Mouse (Mus musculus) C2C12 (cell line): ENCODE results near the gene Midn.
A peak's percentile ranks its signal among the peaks of the same experiment; 100 is the strongest.

Experiments used
- CTCF ChIP-seq: IDR thresholded peaks from one replicate; pipeline ENCODE4 v1.5.1; 2011; ENCODE audit not compliant: control insufficient read depth, insufficient read depth, insufficient read length
- MAX ChIP-seq: IDR thresholded peaks from one replicate; pipeline ENCODE4 v1.6.1; 2011; ENCODE audit warnings: mild to moderate bottlenecking, control low read depth
- MYOD1 ChIP-seq: IDR thresholded peaks from one replicate; pipeline ENCODE4 v1.6.1; 2011; ENCODE audit warnings: low read depth; ENCODE audit not compliant: control insufficient read depth, insufficient read length
- USF1 ChIP-seq: IDR thresholded peaks from one replicate; pipeline ENCODE4 v1.6.1; 2011; ENCODE audit warnings: low read depth, mild to moderate bottlenecking, control low read depth, moderate library complexity

DNA sequence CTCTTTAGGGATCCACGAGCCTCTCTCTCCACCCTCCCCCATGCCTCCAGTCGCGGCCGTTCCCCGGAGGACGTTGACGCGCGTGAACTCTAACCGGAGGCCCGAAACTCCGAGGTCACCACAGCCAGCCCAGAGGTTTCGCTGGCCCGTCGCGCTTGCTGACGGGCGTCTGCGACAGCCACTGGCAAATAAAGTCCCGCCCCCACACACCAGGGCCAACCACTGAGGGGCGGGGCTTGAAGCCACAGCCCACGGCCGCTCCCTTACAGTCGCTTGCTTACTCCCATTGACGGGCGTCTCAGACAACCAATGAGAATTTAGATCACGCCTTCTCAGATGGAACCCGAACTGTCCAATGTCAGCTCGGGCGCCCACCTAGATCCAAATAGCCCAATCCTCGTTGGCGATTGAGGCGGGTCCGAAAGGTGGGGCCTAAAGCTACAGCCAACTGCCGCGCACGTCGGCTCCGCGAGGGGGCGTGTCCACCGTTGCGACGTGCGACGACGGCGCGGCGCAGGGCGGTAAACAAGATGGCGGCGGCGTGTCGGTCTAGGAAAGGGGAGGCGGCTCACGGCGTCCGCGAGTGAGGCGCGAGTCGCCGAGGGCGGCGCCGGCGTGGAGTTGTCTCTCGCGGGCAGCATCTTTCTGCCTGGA, 32.7 kb upstream of the Midn start, which contains the start of gene Stk11:
- TF ChIP-seq CTCF (no peak), MAX (peak; percentile 57), MYOD1 (no peak), USF1 (no peak)
